Mouse (Mus musculus): ENCODE measurements around the gene Htra1.

DNA sequence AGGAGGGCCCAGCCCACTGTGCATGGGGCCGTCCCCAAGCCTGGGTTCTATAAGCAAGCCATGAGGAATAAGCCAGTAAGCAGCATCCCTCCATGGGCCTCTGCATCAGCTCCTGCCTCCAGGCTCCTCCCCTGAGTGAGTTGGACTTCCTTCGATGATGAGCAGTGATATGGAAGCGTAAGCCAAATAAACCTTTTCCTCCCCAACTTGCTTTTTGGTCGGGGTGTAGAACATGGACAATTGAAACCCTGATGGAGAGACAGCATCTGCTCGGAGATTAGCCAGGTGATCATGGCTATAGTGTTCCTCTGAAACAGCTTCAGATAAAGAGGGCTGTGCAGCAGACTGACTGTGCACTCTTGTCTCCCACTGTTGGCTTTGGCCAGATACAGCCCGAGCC lies 32.0 kb downstream of the Htra1 start:
- no peak for TF ChIP-seq POLR2AphosphoS2 (IDR thresholded peaks at IDR 0.05; ENCODE audit: low read length)
- no peak for TF ChIP-seq USF1 (IDR thresholded peaks at IDR 0.05; ENCODE audit: low read depth, low read length)
- no peak for TF ChIP-seq GATA1 (IDR thresholded peaks at IDR 0.05; ENCODE audit: low read depth, low read length)
- no peak for TF ChIP-seq CTCF (IDR thresholded peaks at IDR 0.05 in 2 of 3, conservative IDR thresholded peaks at IDR 0.05 in 1 of 3; ENCODE audit: control insufficient read depth in 1 of 3, insufficient read depth in 1 of 3, low read depth in 2 of 3, low read length in 3 of 3, poor library complexity in 1 of 3, severe bottlenecking in 1 of 3)
- no peak for TF ChIP-seq MAX (IDR thresholded peaks at IDR 0.05; ENCODE audit: low read length)
